Mouse (Mus musculus) spleen, adult 18-20 months (tissue): Measurements from ENCODE around the gene Olfr1396.
A peak's percentile ranks its signal among the peaks of the same experiment; 100 is the strongest.
"Not testable (repeated sequence)": the region's sequence is repeated elsewhere in the genome, so short reads cannot be mapped to it uniquely, and the experiment has no call there.

Experiments
- DNase-seq, 2 experiments: peaks; one replicate each; pipeline ENCODE4 v3.0.0; 2022; ENCODE audit warnings: mixed read lengths in 2 of 2

Gene Olfr1396

GRCm38 (mm10) chr11:49089735-49090507, 24.8 kb downstream of the Olfr1396 start:
- DNase-seq: no peak

DNA sequence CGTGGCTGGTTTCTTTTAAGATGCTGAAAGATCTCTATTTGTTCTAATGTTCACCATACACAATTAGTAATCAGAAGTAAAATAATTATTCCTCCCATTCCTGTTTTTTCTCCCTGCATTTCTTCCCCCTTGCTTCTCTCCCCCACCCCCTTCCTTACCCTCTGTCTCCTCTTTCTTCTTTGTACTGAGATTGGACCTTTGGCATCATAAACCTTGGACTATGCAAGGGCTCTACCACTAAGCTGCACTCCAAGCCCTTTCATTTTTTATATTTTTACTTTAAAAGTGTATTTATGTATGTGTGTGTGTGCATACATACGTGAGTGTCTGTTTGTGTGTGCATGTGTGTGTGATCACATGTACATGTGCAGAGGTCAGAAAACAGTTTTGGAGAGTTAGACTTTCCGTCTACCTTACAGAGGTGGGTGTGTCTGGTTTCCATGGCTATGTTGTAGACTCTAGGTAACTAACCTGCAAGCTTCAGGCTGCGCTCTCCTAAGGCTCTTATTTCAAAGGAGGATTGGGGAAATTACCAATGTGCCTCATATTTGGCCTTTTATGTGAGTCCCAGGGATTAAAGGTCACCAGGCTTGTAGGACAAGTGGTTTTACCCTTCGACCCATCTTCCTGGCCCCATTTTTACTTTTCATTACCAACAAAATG, 25.6 kb downstream of the Olfr1396 start:
- no peak for DNase-seq

- peak; percentile 59 to 63 for DNase-seq
Measured at GRCm38 (mm10) chr11:49087830-49088616, 26.7 kb downstream of the Olfr1396 start.

DNA sequence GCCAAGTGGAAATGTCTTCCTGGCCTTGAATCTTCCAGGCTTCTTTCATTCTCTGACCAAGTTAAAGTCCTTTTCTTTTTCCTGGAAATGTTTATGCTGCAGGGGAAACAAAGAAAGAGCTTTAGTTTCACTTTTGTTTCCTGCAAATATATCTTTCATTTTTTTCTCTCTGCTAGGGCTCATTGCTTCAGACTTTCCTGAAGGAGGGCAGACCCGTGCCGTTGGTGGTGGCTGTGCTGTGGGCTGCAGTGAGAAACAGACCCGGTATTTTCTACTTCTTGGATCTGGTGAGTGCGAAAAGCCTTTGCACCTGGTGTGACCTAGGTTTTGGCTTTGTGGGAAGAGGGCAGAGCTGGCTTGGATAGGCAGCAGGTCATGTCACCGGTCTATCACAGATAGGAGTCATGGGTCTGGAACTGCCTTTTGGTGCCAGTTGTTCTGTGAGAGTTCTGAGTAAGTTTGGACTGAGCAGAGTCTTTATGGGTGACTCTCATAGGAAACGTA, 27.8 kb downstream of the Olfr1396 start:
- peak in 1 of 2 experiments; percentile 35 for DNase-seq

GRCm38 (mm10) chr11:49084875-49085274, 29.8 kb downstream of the Olfr1396 start:
- DNase-seq: peak in 1 of 2 experiments; percentile 30

GRCm38 (mm10) chr11:49084385-49084784, 30.3 kb downstream of the Olfr1396 start:
- DNase-seq: no peak

DNA sequence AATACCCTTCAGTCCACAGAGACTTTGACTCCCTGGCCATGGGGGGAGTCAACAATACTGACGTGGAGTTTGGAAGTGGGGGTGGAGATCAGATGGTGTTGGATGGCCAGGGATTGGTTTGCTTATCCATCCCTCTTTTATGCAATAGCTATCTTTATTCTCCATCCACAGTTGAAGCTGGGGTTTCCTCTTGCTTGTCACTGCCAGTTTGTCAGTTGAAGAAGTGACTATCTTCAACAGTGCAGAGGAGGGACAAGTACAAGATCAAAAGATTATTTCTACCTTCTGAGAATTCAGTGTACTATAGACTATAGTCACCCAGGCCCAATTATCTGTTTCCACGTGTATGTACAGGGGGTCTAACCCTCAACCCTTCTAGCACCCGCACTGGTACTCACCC, 30.9 kb downstream of the Olfr1396 start:
- DNase-seq: no peak

DNA sequence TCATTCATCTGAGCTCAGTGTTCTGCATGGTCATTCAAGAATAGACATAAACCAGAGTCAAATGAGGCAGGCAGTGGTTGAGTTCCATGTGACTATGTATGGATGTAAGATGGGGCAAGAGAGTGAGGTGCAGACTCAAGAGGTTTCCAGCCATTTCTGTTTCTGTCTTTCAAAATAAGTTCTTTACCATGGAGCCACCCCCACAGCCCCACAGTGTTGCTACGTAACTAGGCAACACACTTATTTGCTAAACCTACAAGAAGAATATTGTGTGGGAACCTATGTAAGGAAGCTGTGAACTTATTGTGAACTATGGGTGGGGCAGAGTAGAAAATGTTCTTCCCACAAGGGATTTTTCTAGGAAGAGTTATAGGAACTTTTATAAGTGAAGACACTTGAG, 31.5 kb downstream of the Olfr1396 start:
- no peak for DNase-seq

DNA sequence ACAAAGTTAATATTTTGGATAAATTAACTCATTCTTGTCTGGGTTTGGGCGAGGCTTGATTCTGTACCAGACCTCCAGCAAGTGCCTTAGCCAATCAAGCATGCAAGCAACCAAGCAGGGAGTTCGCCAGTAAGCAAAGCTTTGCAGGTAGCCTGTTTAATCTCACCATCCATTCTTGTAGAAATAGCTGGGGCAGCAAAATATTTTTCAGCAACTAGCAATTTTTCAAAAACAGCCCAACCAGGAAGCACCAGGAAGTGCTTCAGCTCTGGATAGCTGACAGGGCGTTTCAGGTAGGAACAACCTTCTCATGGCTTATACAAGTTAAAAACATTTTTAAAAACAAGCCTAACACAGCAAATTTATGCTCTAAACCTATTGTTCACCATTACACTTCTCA, 32.8 kb downstream of the Olfr1396 start:
- peak in 1 of 2 experiments; percentile 2 for DNase-seq

GRCm38 (mm10) chr11:49081356-49081755, 33.3 kb downstream of the Olfr1396 start:
- peak in 1 of 2 experiments; percentile 3 for DNase-seq

DNA sequence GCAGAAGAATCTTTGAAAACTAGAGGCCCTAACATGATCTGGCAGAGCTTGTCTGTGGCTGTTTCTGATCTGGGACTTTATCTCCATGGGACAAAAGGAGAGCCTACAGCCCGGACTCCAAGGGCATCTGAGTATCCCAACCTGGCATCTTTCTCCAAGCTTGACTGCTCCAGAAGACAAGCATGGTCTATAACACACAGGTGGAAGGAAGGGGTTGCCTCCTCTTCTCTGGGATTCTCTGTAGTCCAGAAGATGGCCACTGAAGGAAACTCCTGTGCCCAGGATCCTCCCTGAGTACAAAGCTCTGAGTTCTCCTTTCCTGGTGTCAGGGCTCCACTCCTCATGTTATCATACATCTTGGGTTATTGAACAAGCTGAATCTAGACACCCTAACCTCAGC, 34.0 kb downstream of the Olfr1396 start:
- DNase-seq: peak in 1 of 2 experiments; percentile 12

DNA sequence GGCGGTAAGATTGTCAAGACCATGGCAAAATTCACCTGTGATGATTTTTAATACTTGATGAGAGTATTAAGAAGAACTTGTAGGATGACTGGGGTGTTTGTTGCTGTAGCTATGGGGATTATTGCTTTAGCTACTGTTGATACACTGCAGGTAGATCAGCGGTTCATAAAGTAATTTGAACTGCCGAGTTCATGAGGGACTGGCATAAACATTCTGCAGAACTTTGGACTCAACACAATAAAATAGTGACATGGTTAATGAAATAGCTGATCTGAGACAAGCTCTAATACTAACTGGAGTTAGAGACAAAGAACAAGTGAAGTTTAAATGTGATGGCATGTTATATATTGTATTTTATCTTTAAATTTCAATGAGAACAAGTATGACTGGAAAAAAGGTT, 36.0 kb downstream of the Olfr1396 start:
- no peak for DNase-seq

GRCm38 (mm10) chr11:49077012-49077411, 37.7 kb downstream of the Olfr1396 start:
- no peak for DNase-seq

DNA sequence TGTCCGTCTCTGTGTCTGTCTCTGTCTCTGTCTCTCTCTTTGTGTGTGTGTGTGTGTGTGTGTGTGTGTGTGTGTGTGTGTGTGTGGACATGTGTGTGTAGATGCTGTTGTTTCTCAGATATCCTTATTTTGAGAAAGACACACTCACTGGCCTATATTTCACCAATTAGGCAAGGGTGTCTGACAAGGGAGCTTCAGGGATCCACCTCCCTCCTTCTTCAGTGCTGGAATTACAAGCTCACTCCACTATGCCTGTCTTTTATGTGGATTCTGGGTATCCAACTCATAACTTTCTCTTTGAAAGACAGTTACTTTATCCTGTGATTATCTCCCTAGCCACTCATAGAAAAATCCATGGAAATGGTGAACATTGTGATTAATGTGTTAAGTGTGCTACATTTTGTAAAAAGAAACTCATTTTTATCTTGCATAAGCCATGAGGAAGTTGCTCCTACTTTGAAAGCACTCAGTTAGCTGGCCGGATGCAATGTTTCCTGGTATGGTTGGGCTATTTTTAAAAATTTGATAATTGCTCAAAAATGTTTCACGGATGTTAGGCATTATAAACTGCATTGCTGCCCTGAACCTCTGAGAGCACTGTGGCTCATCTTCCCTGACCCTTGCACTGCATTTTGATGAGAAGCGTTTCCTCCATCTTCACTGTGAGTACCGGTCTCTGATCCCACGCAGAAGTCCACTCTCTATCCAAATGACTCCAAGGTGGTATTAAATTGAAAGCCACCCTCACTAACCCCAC, 38.5 kb downstream of the Olfr1396 start, which contains the start of gene Ifi47:
Gene Ifi47 (plus strand): TSS at position 587 of the 757 bp plus-strand sequence.
- not testable (repeated sequence) for DNase-seq

DNA sequence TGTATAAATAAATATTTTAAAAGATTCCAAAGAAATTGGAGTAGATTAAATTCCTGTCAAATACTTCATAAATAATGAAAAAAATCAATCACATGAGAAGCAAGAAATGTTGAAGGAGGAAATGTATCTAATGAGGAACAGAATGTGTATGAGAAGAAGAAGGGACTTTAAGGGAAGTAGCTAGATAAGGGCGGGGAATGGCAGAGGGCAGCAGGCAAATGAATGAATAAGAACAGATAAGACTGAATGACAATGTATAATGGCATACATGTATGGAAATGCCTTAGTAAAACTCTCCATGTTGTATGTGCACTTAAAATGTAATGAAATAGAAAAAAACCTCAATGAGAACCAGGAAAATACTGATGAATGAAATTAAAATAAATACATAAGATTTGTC, 46.3 kb downstream of the Olfr1396 start:
- DNase-seq: no peak

DNA sequence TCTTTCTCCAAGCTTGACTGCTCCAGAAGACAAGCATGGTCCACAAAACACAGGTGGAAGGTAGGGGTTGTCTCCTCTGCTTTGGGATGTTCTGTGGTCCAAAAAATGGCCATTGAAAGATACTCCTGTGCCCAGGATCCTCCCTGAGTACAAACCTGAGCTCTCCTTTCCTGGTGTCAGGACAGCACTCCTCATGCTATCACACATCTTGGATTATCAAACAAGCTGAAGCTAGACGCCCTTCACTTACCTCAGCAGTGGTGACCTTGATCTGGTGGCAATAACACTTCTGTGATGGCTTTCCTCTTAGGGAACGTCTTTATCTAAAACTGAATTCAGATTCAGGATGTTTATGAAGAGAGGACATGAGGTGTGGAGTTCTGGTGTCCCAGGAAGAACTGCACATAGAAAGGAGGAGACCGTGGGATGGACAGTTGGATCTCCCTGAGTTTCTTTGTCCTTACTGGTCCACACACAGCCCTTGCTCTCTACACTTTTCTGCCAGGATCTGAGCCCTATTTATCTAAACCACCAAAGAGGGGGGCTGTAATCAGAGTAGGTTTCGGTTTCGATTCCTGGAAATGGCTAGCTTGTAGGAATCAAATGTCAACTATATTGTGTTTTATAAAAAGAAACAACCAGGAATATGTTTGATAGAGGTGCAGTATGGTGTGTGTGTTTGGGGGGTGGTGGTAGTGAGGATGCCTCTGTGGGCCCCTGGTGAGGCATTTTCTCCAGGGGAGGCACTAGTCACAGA, 50.8 kb downstream of the Olfr1396 start, which contains the start of gene Tgtp2:
Gene Tgtp2 (minus strand): TSS at position 494 of the 757 bp plus-strand sequence.
- not testable (repeated sequence) for DNase-seq

DNA sequence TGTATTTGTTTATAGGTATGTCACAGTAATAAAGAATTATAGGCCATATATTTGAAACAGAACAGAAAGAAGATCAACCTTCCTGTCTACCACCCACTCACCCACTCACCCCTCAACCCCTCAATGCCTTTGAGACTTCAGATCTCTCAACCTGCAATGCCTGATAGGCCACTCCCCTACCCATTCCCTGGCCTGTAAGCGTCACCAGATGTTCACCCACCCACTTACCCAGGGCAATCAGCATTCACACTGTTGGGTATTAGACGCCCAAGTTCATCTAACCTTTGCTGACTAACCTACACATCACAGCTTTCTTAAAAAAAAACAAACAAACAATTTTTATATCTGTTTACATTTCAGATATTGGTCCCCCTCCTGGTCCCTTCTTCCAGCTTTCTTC, 52.8 kb downstream of the Olfr1396 start:
- DNase-seq: peak in 1 of 2 experiments; percentile 1

DNA sequence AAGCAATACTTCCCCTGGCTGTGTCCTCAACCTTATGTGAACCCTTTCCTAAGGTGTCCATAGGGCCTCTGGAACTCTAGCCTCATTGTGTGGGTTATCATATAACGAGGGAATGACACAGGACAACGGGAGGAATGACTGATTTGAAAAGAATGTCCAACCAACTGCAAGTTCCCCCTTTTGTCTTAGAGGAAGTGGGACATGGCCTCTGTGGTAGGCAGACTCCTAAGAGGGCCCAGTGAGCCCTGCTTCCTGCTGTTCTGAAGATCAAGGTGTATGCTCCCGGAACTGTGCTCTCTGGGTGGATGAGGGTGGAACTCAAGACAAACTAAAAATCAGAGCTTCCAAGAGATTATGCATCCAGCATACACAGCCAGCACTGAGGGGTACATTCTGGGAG, 54.6 kb downstream of the Olfr1396 start:
- not testable (repeated sequence) for DNase-seq
